Mouse (Mus musculus) small intestine, adult 2 months (tissue): ENCODE data around the gene Bap1.

ENCODE experiments used
- CTCF ChIP-seq: fragments of 200-500 bp; IDR thresholded peaks from 2 replicates; pipeline ENCODE4 v1.5.1; 2012; ENCODE audit warnings: low read depth, mild to moderate bottlenecking, control low read depth, inconsistent platforms, low read length, moderate library complexity, mixed read lengths; ENCODE audit not compliant: insufficient replicate concordance, insufficient read length; ENCODE audit errors: extremely low read depth
- POLR2A ChIP-seq: fragments of 200-500 bp; IDR thresholded peaks from 2 replicates; pipeline ENCODE4 v1.6.1; 2012; ENCODE audit warnings: low read depth, mild to moderate bottlenecking, control low read depth, inconsistent platforms, low read length, moderate library complexity

- TF ChIP-seq CTCF, result no peak
- TF ChIP-seq POLR2A, result no peak
Observed at GRCm38 (mm10) chr14:31258476-31259050, 7.3 kb downstream of the Bap1 start.
